Mouse (Mus musculus) kidney, postnatal 14 days (tissue): ENCODE data around the gene Ube2r2.

Source experiments
- DNase-seq: peaks from one replicate; pipeline ENCODE4 v3.0.0; 2022; ENCODE audit warnings: mixed read lengths

Ube2r2 gene

GRCm38 (mm10) chr4:41189809-41190208, 54.3 kb downstream of the Ube2r2 start:
- no peak for DNase-seq

- DNase-seq, result no peak
These were observed 57.3 kb downstream of the Ube2r2 start for GRCm38 (mm10) chr4:41192544-41193512.

- DNase-seq, result no peak
These were observed 59.8 kb downstream of the Ube2r2 start for GRCm38 (mm10) chr4:41195328-41195727.

GRCm38 (mm10) chr4:41196861-41197610, 61.5 kb downstream of the Ube2r2 start:
- no peak for DNase-seq

- no peak for DNase-seq
These were observed 66.6 kb downstream of the Ube2r2 start for GRCm38 (mm10) chr4:41202135-41202534.

GRCm38 (mm10) chr4:41205751-41206150, 70.2 kb downstream of the Ube2r2 start:
- no peak for DNase-seq

GRCm38 (mm10) chr4:41208050-41208449, 72.5 kb downstream of the Ube2r2 start:
- DNase-seq, result no peak

GRCm38 (mm10) chr4:41225412-41225811, 89.9 kb downstream of the Ube2r2 start:
- no peak for DNase-seq

- DNase-seq, result peak; percentile 61
These were observed 90.8 kb downstream of the Ube2r2 start for GRCm38 (mm10) chr4:41226351-41226750.

GRCm38 (mm10) chr4:41235621-41236020, 100.1 kb downstream of the Ube2r2 start:
- DNase-seq, result no peak

- DNase-seq, result no peak
These were observed 105.4 kb downstream of the Ube2r2 start for GRCm38 (mm10) chr4:41240916-41241315.
